Mouse (Mus musculus): ENCODE measurements around the gene Gpr174. TPM values are rescaled to one million over a fixed set of nuclear protein-coding genes. Genes with fewer than 3 reads are reported as not detected.
"Not testable (repeated sequence)": the region's sequence is repeated elsewhere in the genome, so short reads cannot be mapped to it uniquely, and the experiment has no call there.

Gene Gpr174
- total and polyA plus RNA-seq, 3 experiments: 1.8 to 11.0 TPM; not detected in 1

GRCm38 (mm10) chrX:107250390-107250789, 5.3 kb upstream of the Gpr174 start:
- TF ChIP-seq GATA1 (IDR thresholded peaks at IDR 0.05; ENCODE audit: borderline replicate concordance, low read length): no peak
- TF ChIP-seq TAL1 (conservative IDR thresholded peaks at IDR 0.05; ENCODE audit: low read depth, low read length): no peak
- TF ChIP-seq CTCF (IDR thresholded peaks at IDR 0.05; ENCODE audit: low read depth, low read length): no peak
- TF ChIP-seq POLR2AphosphoS5 (IDR thresholded peaks at IDR 0.05; ENCODE audit: insufficient replicate concordance, low read depth, low read length): no peak
- TF ChIP-seq GATA2 (IDR thresholded peaks at IDR 0.05; ENCODE audit: borderline replicate concordance, low read depth, low read length): no peak
- Histone ChIP-seq H3K4me3 (ENCODE audit: low read depth, low read length) (no peak overlapping the region), H3K4me1 (ENCODE audit: insufficient read depth, low read depth, low read length) (no peaks in the 10 kb centered on the region), H3K9me3 (replicated peaks) (no peaks in the 10 kb centered on the region), H3K27me3 (ENCODE audit: insufficient read depth, low read length) (no peaks in the 10 kb centered on the region), H3K36me3 (replicated peaks) (no peaks in the 10 kb centered on the region)
- peak; percentile 94 for ATAC-seq (ENCODE audit: extremely low read depth, insufficient number of reproducible peaks, low FRiP score, poor library complexity, severe bottlenecking)
- peak; percentile 1 for DNase-seq (ENCODE audit: low spot score)

- H3K9me3 ChIP-seq (replicated peaks): no peaks in the 10 kb centered on the region
- H3K27me3 ChIP-seq (ENCODE audit: insufficient read depth, low read length): no peaks in the 10 kb centered on the region
- no peaks in the 10 kb centered on the region for H3K36me3 ChIP-seq (replicated peaks)
- H3K4me1 ChIP-seq (ENCODE audit: insufficient read depth, low read depth, low read length): no peaks in the 10 kb centered on the region
- no peak overlapping the region for H3K4me3 ChIP-seq (ENCODE audit: low read depth, low read length)
- TF ChIP-seq POLR2AphosphoS5 (IDR thresholded peaks at IDR 0.05; ENCODE audit: insufficient replicate concordance, low read depth, low read length): no peak
- TF ChIP-seq TAL1 (conservative IDR thresholded peaks at IDR 0.05; ENCODE audit: low read depth, low read length): no peak
- TF ChIP-seq GATA1 (IDR thresholded peaks at IDR 0.05; ENCODE audit: borderline replicate concordance, low read length): no peak
- no peak for TF ChIP-seq CTCF (IDR thresholded peaks at IDR 0.05; ENCODE audit: low read depth, low read length)
- no peak for TF ChIP-seq GATA2 (IDR thresholded peaks at IDR 0.05; ENCODE audit: borderline replicate concordance, low read depth, low read length)
- DNase-seq (ENCODE audit: low spot score) (no peak), ATAC-seq (ENCODE audit: extremely low read depth, insufficient number of reproducible peaks, low FRiP score, poor library complexity, severe bottlenecking) (0 out of 2 replicates have a peak, but pooled peaks have one; percentile 34)
Measured at GRCm38 (mm10) chrX:107264619-107265018, 8.9 kb downstream of the Gpr174 start.

- Histone ChIP-seq H3K4me1 (ENCODE audit: insufficient read depth, low read depth, low read length) (no peaks in the 10 kb centered on the region), H3K27me3 (ENCODE audit: insufficient read depth, low read length) (no peaks in the 10 kb centered on the region), H3K4me3 (ENCODE audit: low read depth, low read length) (no peak overlapping the region), H3K9me3 (replicated peaks) (no peaks in the 10 kb centered on the region), H3K36me3 (replicated peaks) (no peaks in the 10 kb centered on the region)
- ATAC-seq (ENCODE audit: extremely low read depth, insufficient number of reproducible peaks, low FRiP score, poor library complexity, severe bottlenecking): no peak
- no peak for DNase-seq (ENCODE audit: low spot score)
- TF ChIP-seq CTCF (IDR thresholded peaks at IDR 0.05; ENCODE audit: low read depth, low read length): no peak
- TF ChIP-seq TAL1 (conservative IDR thresholded peaks at IDR 0.05; ENCODE audit: low read depth, low read length): no peak
- no peak for TF ChIP-seq GATA1 (IDR thresholded peaks at IDR 0.05; ENCODE audit: borderline replicate concordance, low read length)
- no peak for TF ChIP-seq POLR2AphosphoS5 (IDR thresholded peaks at IDR 0.05; ENCODE audit: insufficient replicate concordance, low read depth, low read length)
- no peak for TF ChIP-seq GATA2 (IDR thresholded peaks at IDR 0.05; ENCODE audit: borderline replicate concordance, low read depth, low read length)
Measured at GRCm38 (mm10) chrX:107277606-107278005, 21.9 kb downstream of the Gpr174 start.

- no peaks in the 10 kb centered on the region for H3K27me3 ChIP-seq (ENCODE audit: insufficient read depth, low read length)
- TF ChIP-seq TAL1 (conservative IDR thresholded peaks at IDR 0.05; ENCODE audit: low read depth, low read length): no peak
- TF ChIP-seq CTCF (IDR thresholded peaks at IDR 0.05; ENCODE audit: low read depth, low read length): no peak
- TF ChIP-seq POLR2AphosphoS5 (IDR thresholded peaks at IDR 0.05; ENCODE audit: insufficient replicate concordance, low read depth, low read length): no peak
- no peak for TF ChIP-seq GATA1 (IDR thresholded peaks at IDR 0.05; ENCODE audit: borderline replicate concordance, low read length)
- TF ChIP-seq GATA2 (IDR thresholded peaks at IDR 0.05; ENCODE audit: borderline replicate concordance, low read depth, low read length): no peak
- H3K4me1 ChIP-seq (ENCODE audit: insufficient read depth, low read depth, low read length): no peaks in the 10 kb centered on the region
- H3K4me3 ChIP-seq (ENCODE audit: low read depth, low read length): no peak overlapping the region
- H3K36me3 ChIP-seq (replicated peaks): no peaks in the 10 kb centered on the region
- no peaks in the 10 kb centered on the region for H3K9me3 ChIP-seq (replicated peaks)
- ATAC-seq (ENCODE audit: extremely low read depth, insufficient number of reproducible peaks, low FRiP score, poor library complexity, severe bottlenecking) (no peak), DNase-seq (ENCODE audit: low spot score) (no peak)
Measured at GRCm38 (mm10) chrX:107284211-107284610, 28.5 kb downstream of the Gpr174 start.

- not testable (repeated sequence) for H3K4me1 ChIP-seq (ENCODE audit: insufficient read depth, low read depth, low read length); H3K9me3 ChIP-seq (replicated peaks); H3K36me3 ChIP-seq (replicated peaks); H3K4me3 ChIP-seq (ENCODE audit: low read depth, low read length); ATAC-seq (ENCODE audit: extremely low read depth, insufficient number of reproducible peaks, low FRiP score, poor library complexity, severe bottlenecking); H3K27me3 ChIP-seq (ENCODE audit: insufficient read depth, low read length); DNase-seq (ENCODE audit: low spot score)
Measured at GRCm38 (mm10) chrX:107297861-107298260, 42.2 kb downstream of the Gpr174 start.

- H3K4me3 ChIP-seq (ENCODE audit: low read depth, low read length): no peak overlapping the region
- no peak for ATAC-seq (ENCODE audit: extremely low read depth, insufficient number of reproducible peaks, low FRiP score, poor library complexity, severe bottlenecking)
- no peaks in the 10 kb centered on the region for H3K9me3 ChIP-seq (replicated peaks)
- TF ChIP-seq GATA2 (IDR thresholded peaks at IDR 0.05; ENCODE audit: borderline replicate concordance, low read depth, low read length): no peak
- TF ChIP-seq POLR2AphosphoS5 (IDR thresholded peaks at IDR 0.05; ENCODE audit: insufficient replicate concordance, low read depth, low read length): no peak
- TF ChIP-seq TAL1 (conservative IDR thresholded peaks at IDR 0.05; ENCODE audit: low read depth, low read length): no peak
- DNase-seq (ENCODE audit: low spot score): no peak
- H3K4me1 ChIP-seq (ENCODE audit: insufficient read depth, low read depth, low read length): no peaks in the 10 kb centered on the region
- no peaks in the 10 kb centered on the region for H3K36me3 ChIP-seq (replicated peaks)
- H3K27me3 ChIP-seq (ENCODE audit: insufficient read depth, low read length): no peaks in the 10 kb centered on the region
Measured at GRCm38 (mm10) chrX:107298761-107299160, 43.1 kb downstream of the Gpr174 start.

GRCm38 (mm10) chrX:107306492-107306891, 50.8 kb downstream of the Gpr174 start:
- DNase-seq (ENCODE audit: low spot score) (no peak), ATAC-seq (ENCODE audit: extremely low read depth, insufficient number of reproducible peaks, low FRiP score, poor library complexity, severe bottlenecking) (no peak)
- H3K4me1 ChIP-seq (ENCODE audit: insufficient read depth, low read depth, low read length): no peaks in the 10 kb centered on the region
- H3K9me3 ChIP-seq (replicated peaks): no peaks in the 10 kb centered on the region
- H3K27me3 ChIP-seq (ENCODE audit: insufficient read depth, low read length): no peaks in the 10 kb centered on the region
- TF ChIP-seq GATA2 (IDR thresholded peaks at IDR 0.05; ENCODE audit: borderline replicate concordance, low read depth, low read length): no peak
- TF ChIP-seq POLR2AphosphoS5 (IDR thresholded peaks at IDR 0.05; ENCODE audit: insufficient replicate concordance, low read depth, low read length): no peak
- TF ChIP-seq TAL1 (conservative IDR thresholded peaks at IDR 0.05; ENCODE audit: low read depth, low read length): no peak
- TF ChIP-seq CTCF (IDR thresholded peaks at IDR 0.05; ENCODE audit: low read depth, low read length): no peak
- TF ChIP-seq GATA1 (IDR thresholded peaks at IDR 0.05; ENCODE audit: borderline replicate concordance, low read length): no peak
- no peaks in the 10 kb centered on the region for H3K36me3 ChIP-seq (replicated peaks)
- H3K4me3 ChIP-seq (ENCODE audit: low read depth, low read length): no peak overlapping the region
